Mouse (Mus musculus) urinary bladder, postnatal 10 days (tissue): ENCODE results near the gene Xlr5a.
"Not testable (repeated sequence)": the region's sequence is repeated elsewhere in the genome, so short reads cannot be mapped to it uniquely, and the experiment has no call there.

Experiments used
- DNase-seq: peaks from one replicate; pipeline ENCODE4 v3.0.0; 2022; ENCODE audit warnings: low spot score

The Xlr5a gene

DNA sequence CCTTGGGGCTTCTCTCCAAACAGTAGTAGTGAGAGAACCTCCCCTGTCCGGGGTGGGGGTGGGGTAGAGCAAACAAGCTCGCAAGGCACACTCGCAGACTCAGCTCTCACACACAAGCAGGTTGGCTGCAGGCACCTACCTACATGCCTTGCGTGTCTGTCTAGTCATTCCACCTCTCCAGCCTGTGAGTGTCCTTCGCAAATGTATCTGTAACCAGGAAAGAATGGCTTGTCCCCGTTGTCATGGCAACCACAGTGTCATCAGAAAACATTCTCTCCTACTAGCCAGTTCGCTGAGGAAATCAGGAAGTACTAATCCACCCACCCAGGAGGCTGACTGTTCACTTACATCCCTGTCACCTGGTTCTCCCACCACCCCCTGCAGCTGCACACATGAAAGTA lies 149.6 kb downstream of the Xlr5a start:
- not testable (repeated sequence) for DNase-seq

- DNase-seq, result not testable (repeated sequence)
These were observed 169.6 kb downstream of the Xlr5a start for GRCm38 (mm10) chrX:73122859-73123829.

GRCm38 (mm10) chrX:73116747-73117146 lies 176.0 kb downstream of the Xlr5a start, which contains the start of gene Gm14685:
Gm14685 (plus strand) TSS chrX:73117047.
- not testable (repeated sequence) for DNase-seq

- DNase-seq, result not testable (repeated sequence)
These were observed 195.8 kb downstream of the Xlr5a start, which contains the start of gene Xlr3a for GRCm38 (mm10) chrX:73096941-73097508. Xlr3a (minus strand) TSS chrX:73097095.

DNA sequence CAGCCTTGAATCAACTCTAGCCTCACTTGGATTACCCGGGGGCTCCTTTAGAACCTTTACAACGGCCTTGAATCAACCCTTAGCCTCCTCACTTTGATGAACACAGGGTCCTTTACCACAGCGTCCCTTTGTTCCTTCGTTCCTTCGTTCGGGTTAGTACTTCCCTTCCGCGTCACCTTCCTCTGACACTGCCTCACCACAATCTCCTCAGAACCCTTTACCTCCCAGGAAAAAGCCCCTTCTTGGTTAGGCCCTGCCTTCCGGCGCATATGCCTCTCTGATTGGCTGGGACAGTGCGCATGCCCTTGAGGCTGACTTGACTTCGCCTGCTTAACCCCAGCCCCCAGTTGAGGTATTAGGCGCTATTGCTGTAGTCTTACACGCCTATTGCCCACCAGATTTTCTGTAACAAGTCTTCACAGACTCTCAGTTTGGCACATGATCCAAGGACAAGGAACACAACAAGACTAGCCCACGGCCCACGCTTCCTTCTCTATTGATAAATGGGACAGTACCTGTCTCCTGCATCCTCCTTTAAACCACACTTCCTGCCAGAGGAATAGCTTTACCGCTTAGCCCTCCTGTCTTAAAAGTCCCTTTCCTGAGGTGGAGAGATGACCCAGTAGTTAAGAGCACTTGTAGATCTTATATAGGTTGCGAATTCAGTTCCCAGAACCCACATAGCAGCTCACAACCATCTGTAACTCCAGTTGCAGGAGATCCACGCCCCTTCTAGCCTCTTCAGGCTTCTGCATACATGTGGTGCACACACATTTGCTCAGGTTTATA lies 210.3 kb downstream of the Xlr5a start, which contains the start of gene Xlr4a:
TSS of gene Xlr4a (minus strand) at position 212 of the 789 bp plus-strand sequence.
- DNase-seq, result not testable (repeated sequence)

GRCm38 (mm10) chrX:73066765-73067312 lies 225.9 kb downstream of the Xlr5a start:
- not testable (repeated sequence) for DNase-seq

GRCm38 (mm10) chrX:73064415-73064793 lies 228.4 kb downstream of the Xlr5a start, which contains the start of gene Pnma3:
Pnma3 (plus strand) TSS chrX:73064787.
- no peak for DNase-seq

- no peak for DNase-seq
These were observed 229.0 kb downstream of the Xlr5a start for GRCm38 (mm10) chrX:73063512-73064414.

DNA sequence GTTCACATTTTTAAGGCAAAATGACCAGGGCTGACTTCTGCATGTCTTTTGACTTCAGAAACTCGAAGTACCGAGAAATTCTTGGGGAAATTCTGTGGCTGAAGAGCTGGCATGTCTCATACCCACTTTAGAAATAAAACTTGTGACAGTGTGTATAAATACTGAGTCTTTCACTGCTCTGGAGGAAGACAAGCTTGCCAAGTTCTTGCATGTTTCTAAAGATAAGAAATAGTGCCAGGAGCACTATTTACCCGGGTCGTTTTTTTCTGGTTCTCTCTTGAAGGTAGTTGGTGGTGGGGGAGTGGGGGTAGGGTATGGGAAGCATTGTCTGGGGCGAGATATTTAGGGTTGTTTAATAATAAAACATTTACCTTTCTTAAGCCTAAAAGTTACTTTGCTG lies 230.5 kb downstream of the Xlr5a start:
- no peak for DNase-seq

DNA sequence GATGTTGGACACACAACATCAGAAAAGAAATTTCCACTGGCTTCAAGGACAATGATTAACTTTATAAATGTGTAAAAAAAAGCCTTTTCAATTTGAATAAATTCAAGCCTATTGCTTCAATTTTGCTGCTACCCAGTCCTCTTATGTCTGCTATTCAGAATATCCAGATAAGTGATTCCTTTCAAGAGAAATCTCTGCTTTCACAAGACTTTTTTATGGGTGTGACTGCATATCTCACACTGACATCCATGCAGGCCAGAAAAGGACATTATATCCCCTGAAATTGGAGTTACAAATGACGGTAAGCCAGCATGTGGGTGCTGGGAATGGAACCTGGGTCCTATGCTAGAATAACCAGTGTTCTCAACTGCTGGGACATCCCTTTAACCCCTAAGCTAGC lies 231.2 kb downstream of the Xlr5a start:
- no peak for DNase-seq
